Mouse (Mus musculus) embryonic fibroblast, embryonic 13.5 days (primary cell): ENCODE measurements around the gene Astn2.

Experiments used
- CTCF ChIP-seq: IDR thresholded peaks from 2 replicates; pipeline ENCODE4 v1.5.1; 2011; ENCODE audit warnings: mild to moderate bottlenecking, control low read depth, low read length, moderate library complexity, borderline replicate concordance; ENCODE audit not compliant: insufficient read depth
- POLR2A ChIP-seq: IDR thresholded peaks from 2 replicates; pipeline ENCODE4 v1.6.1; 2011; ENCODE audit warnings: low read depth, mild to moderate bottlenecking, control low read depth, low read length, moderate library complexity

- TF ChIP-seq CTCF (no peak), POLR2A (no peak)
Observed at GRCm38 (mm10) chr4:66254695-66255492, 149.5 kb downstream of the Astn2 start.
